Mouse (Mus musculus): Measurements from ENCODE around the gene Cltc. TPM values are rescaled to one million over a fixed set of nuclear protein-coding genes. Genes with fewer than 3 reads are reported as not detected.
A peak's percentile ranks its signal among the peaks of the same experiment; 100 is the strongest.
"Not testable (repeated sequence)": the region's sequence is repeated elsewhere in the genome, so short reads cannot be mapped to it uniquely, and the experiment has no call there.

The Cltc gene
- 103 and 118 TPM in 2 replicates for polyA plus RNA-seq (2015; fragmentation: Nextera tagmentation; extraction: Ambion mirVana)

- Histone ChIP-seq H3K4me2 (peak within 1 kb of the TSS; percentile 88), H3K9ac (peak within 1 kb of the TSS; percentile 96), H3K9me3 (replicated peaks) (no peaks in the 10 kb centered on the region), H3K27me3 (no peaks in the 10 kb centered on the region), H3K4me3 (peak within 1 kb of the TSS; percentile 88), H3K4me1 (replicated peaks) (peaks cover 28% of the 10 kb centered on the region), H3K27ac (peak within 1 kb of the TSS; percentile 97), H3K36me3 (no peaks in the 10 kb centered on the region)
- ATAC-seq (replicated peaks; ENCODE audit: insufficient number of reproducible peaks, insufficient read depth, low FRiP score, low read depth), result peak; percentile 96
- WGBS, result under 1% methylated on average over 73 of the region's 73 CpGs
Observed at GRCm38 (mm10) chr11:86757480-86758371, at the start of gene Cltc. Cltc (minus strand) TSS chr11:86757565.

GRCm38 (mm10) chr11:86807001-86807477, 49.7 kb upstream of the Cltc start:
- 0% methylated on average over 25 of the region's 25 CpGs for WGBS
- no peaks in the 10 kb centered on the region for H3K27me3 ChIP-seq
- peak overlapping the region; percentile 67 for H3K4me3 ChIP-seq
- peak overlapping the region; percentile 53 for H3K27ac ChIP-seq
- peaks cover 10% of the 10 kb centered on the region for H3K4me1 ChIP-seq (replicated peaks)
- peak overlapping the region; percentile 53 for H3K9ac ChIP-seq
- peaks cover 28% of the 10 kb centered on the region for H3K36me3 ChIP-seq
- H3K4me2 ChIP-seq, result peak overlapping the region; percentile 85
- ATAC-seq (replicated peaks; ENCODE audit: insufficient number of reproducible peaks, insufficient read depth, low FRiP score, low read depth), result peak; percentile 66; the same call in 1 of the 2 replicates
- H3K9me3 ChIP-seq (replicated peaks), result no peaks in the 10 kb centered on the region

GRCm38 (mm10) chr11:86794161-86794560, 36.8 kb upstream of the Cltc start:
- peaks cover 44% of the 10 kb centered on the region for H3K36me3 ChIP-seq
- no peak overlapping the region for H3K4me3 ChIP-seq
- H3K4me1 ChIP-seq (replicated peaks), result no peaks in the 10 kb centered on the region
- H3K27me3 ChIP-seq, result no peaks in the 10 kb centered on the region
- ATAC-seq (replicated peaks; ENCODE audit: insufficient number of reproducible peaks, insufficient read depth, low FRiP score, low read depth), result no peak
- no peak overlapping the region for H3K27ac ChIP-seq
- no peak overlapping the region for H3K4me2 ChIP-seq
- WGBS, result 81% methylated on average over 1 of the region's 1 CpGs
- no peak overlapping the region for H3K9ac ChIP-seq
- H3K9me3 ChIP-seq (replicated peaks), result no peaks in the 10 kb centered on the region

GRCm38 (mm10) chr11:86787436-86787835, 30.1 kb upstream of the Cltc start:
- H3K4me2 ChIP-seq; H3K9me3 ChIP-seq (replicated peaks); ATAC-seq (replicated peaks; ENCODE audit: insufficient number of reproducible peaks, insufficient read depth, low FRiP score, low read depth); H3K4me1 ChIP-seq (replicated peaks); H3K9ac ChIP-seq; H3K27me3 ChIP-seq; H3K4me3 ChIP-seq; H3K27ac ChIP-seq: not testable (repeated sequence)
- 90% methylated on average over 5 of the region's 5 CpGs for WGBS
- H3K36me3 ChIP-seq, result peaks cover 59% of the 10 kb centered on the region

GRCm38 (mm10) chr11:86785767-86786166, 28.4 kb upstream of the Cltc start:
- ATAC-seq (replicated peaks; ENCODE audit: insufficient number of reproducible peaks, insufficient read depth, low FRiP score, low read depth), result no peak
- no peak overlapping the region for H3K4me2 ChIP-seq
- H3K36me3 ChIP-seq, result peaks cover 53% of the 10 kb centered on the region
- H3K27ac ChIP-seq, result no peak overlapping the region
- no peak overlapping the region for H3K9ac ChIP-seq
- no peaks in the 10 kb centered on the region for H3K4me1 ChIP-seq (replicated peaks)
- WGBS, result 88% methylated on average over 2 of the region's 2 CpGs
- no peak overlapping the region for H3K4me3 ChIP-seq
- H3K27me3 ChIP-seq, result no peaks in the 10 kb centered on the region
- no peaks in the 10 kb centered on the region for H3K9me3 ChIP-seq (replicated peaks)

GRCm38 (mm10) chr11:86769884-86770283, 12.5 kb upstream of the Cltc start:
- H3K9me3 ChIP-seq (replicated peaks), result no peaks in the 10 kb centered on the region
- peaks cover 25% of the 10 kb centered on the region; the same call in 1 of the 2 replicates for H3K36me3 ChIP-seq
- H3K4me1 ChIP-seq (replicated peaks), result no peaks in the 10 kb centered on the region
- H3K9ac ChIP-seq, result no peak overlapping the region
- H3K27me3 ChIP-seq, result no peaks in the 10 kb centered on the region
- H3K4me3 ChIP-seq, result no peak overlapping the region
- H3K27ac ChIP-seq, result no peak overlapping the region
- 63% methylated on average over 4 of the region's 4 CpGs for WGBS
- no peak overlapping the region for H3K4me2 ChIP-seq
- ATAC-seq (replicated peaks; ENCODE audit: insufficient number of reproducible peaks, insufficient read depth, low FRiP score, low read depth), result no peak

DNA sequence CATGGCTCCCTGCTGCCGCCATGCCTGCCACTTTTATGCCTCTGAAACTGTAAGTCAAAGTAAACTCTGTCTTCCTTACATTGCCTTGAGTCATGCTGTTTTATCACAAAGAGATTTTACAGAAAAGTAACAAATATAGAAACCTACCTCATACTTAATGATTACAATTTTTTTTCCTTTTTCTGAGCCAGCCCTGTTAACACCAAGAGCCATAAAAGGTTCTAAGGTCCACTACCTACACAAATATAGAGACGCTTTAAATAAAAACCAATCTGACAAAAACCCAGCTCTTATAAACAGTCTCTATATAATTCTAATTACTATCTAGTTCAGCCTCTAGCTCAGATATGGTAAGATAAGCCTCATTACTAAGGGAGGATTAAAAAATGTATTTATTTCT, 7.1 kb upstream of the Cltc start:
- H3K9ac ChIP-seq, result no peak overlapping the region
- H3K27me3 ChIP-seq, result no peaks in the 10 kb centered on the region
- H3K4me1 ChIP-seq (replicated peaks), result no peaks in the 10 kb centered on the region
- ATAC-seq (replicated peaks; ENCODE audit: insufficient number of reproducible peaks, insufficient read depth, low FRiP score, low read depth), result no peak
- H3K36me3 ChIP-seq, result no peaks in the 10 kb centered on the region
- H3K4me2 ChIP-seq, result no peak overlapping the region
- no peak overlapping the region for H3K27ac ChIP-seq
- no peak overlapping the region for H3K4me3 ChIP-seq
- H3K9me3 ChIP-seq (replicated peaks), result no peaks in the 10 kb centered on the region
- 81% methylated on average over 2 of the region's 2 CpGs for WGBS

GRCm38 (mm10) chr11:86763127-86763526, 5.8 kb upstream of the Cltc start:
- WGBS, result 91% methylated on average over 11 of the region's 11 CpGs
- H3K27me3 ChIP-seq; H3K27ac ChIP-seq; H3K4me2 ChIP-seq; H3K9ac ChIP-seq; H3K4me1 ChIP-seq (replicated peaks); H3K36me3 ChIP-seq; H3K4me3 ChIP-seq; H3K9me3 ChIP-seq (replicated peaks); ATAC-seq (replicated peaks; ENCODE audit: insufficient number of reproducible peaks, insufficient read depth, low FRiP score, low read depth): not testable (repeated sequence)

- Histone ChIP-seq H3K9me3 (replicated peaks) (no peaks in the 10 kb centered on the region), H3K4me3 (no peak overlapping the region), H3K27me3 (no peaks in the 10 kb centered on the region), H3K27ac (no peak overlapping the region), H3K36me3 (no peaks in the 10 kb centered on the region), H3K4me2 (no peak overlapping the region), H3K9ac (no peak overlapping the region), H3K4me1 (replicated peaks) (peaks cover 10% of the 10 kb centered on the region)
- ATAC-seq (replicated peaks; ENCODE audit: insufficient number of reproducible peaks, insufficient read depth, low FRiP score, low read depth), result no peak
Observed at GRCm38 (mm10) chr11:86760357-86760756, 3.0 kb upstream of the Cltc start.

DNA sequence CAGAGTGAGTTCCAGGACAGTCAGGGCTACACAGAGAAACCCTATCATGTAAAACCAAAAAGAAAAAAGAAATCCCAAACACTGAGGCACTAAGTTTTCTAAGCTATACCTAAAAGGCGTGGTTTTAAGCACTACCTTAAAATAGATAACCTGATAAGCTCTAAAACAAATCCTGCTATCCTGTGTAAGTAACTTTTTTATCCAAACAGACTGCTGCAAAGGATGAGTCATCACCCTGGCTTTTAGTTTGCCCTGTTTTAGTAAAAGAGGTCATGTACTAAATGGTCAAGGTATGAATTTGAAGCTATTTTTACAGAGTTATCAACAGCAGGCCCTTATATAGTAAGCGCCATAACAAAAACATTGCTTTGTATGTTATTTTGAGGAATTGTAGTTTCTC, 2.5 kb upstream of the Cltc start:
- WGBS, result 79% methylated on average over 2 of the region's 2 CpGs
- Histone ChIP-seq H3K36me3 (no peaks in the 10 kb centered on the region), H3K9me3 (replicated peaks) (no peaks in the 10 kb centered on the region), H3K4me1 (replicated peaks) (peaks cover 15% of the 10 kb centered on the region), H3K4me3 (no peak overlapping the region), H3K4me2 (no peak overlapping the region), H3K9ac (no peak overlapping the region), H3K27ac (no peak overlapping the region), H3K27me3 (no peaks in the 10 kb centered on the region)
- ATAC-seq (replicated peaks; ENCODE audit: insufficient number of reproducible peaks, insufficient read depth, low FRiP score, low read depth), result no peak

- no peaks in the 10 kb centered on the region for H3K27me3 ChIP-seq
- ATAC-seq (replicated peaks; ENCODE audit: insufficient number of reproducible peaks, insufficient read depth, low FRiP score, low read depth), result no peak
- H3K9ac ChIP-seq, result no peak overlapping the region
- H3K4me1 ChIP-seq (replicated peaks), result peaks cover 20% of the 10 kb centered on the region
- H3K4me2 ChIP-seq, result no peak overlapping the region
- peak overlapping the region; percentile 97; the same call in 1 of the 2 replicates for H3K27ac ChIP-seq
- no peaks in the 10 kb centered on the region for H3K9me3 ChIP-seq (replicated peaks)
- WGBS, result 89% methylated on average over 1 of the region's 1 CpGs
- no peak overlapping the region for H3K4me3 ChIP-seq
- H3K36me3 ChIP-seq, result no peaks in the 10 kb centered on the region
Observed at GRCm38 (mm10) chr11:86759226-86759625, 1.9 kb upstream of the Cltc start.

- H3K36me3 ChIP-seq, result no peaks in the 10 kb centered on the region
- no peaks in the 10 kb centered on the region for H3K9me3 ChIP-seq (replicated peaks)
- peak overlapping the region; percentile 81 for H3K9ac ChIP-seq
- H3K27me3 ChIP-seq, result no peaks in the 10 kb centered on the region
- H3K4me1 ChIP-seq (replicated peaks), result peaks cover 25% of the 10 kb centered on the region
- H3K27ac ChIP-seq, result peak overlapping the region; percentile 97
- peak overlapping the region; percentile 69 for H3K4me2 ChIP-seq
- no peak for ATAC-seq (replicated peaks; ENCODE audit: insufficient number of reproducible peaks, insufficient read depth, low FRiP score, low read depth)
- H3K4me3 ChIP-seq, result peak overlapping the region; percentile 88
- WGBS, result 30% methylated on average over 6 of the region's 6 CpGs
Observed at GRCm38 (mm10) chr11:86758559-86758958, 1.2 kb upstream of the Cltc start.

All from heart, embryonic 15.5 days (tissue).